Mouse (Mus musculus) lung, postnatal 0 days (tissue): ENCODE data around the gene Med13.

Source experiments
- CTCF ChIP-seq: IDR thresholded peaks from 2 replicates; pipeline ENCODE4 v1.5.1; 2016; ENCODE audit warnings: antibody characterized with exemption, mild to moderate bottlenecking
- EP300 ChIP-seq: IDR thresholded peaks from 2 replicates; pipeline ENCODE4 v1.6.1; 2016; ENCODE audit warnings: antibody characterized with exemption, mild to moderate bottlenecking, control low read depth

DNA sequence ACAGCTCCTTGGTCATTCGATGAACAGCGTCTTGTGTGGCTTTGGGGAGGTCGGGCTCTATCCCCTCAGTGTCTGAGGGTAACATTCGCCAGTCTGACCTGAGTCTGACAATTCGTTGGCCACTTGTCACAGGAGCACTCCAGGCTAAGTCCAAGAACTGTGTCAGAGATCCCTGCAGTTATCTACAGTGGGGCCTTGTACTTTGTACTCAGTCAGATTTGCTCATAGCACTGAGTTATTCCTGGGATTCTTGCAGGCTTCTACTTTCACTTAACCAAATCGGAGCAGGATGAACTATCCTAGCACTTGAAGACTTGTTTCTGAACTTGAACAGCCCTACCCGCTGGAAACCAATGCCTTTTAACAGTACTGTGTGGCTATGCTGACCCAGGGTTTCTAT is 34.3 kb upstream of the Med13 start:
- no peak for TF ChIP-seq CTCF
- TF ChIP-seq EP300 = no peak
